Mouse (Mus musculus): ENCODE results near the gene Cacnb4.

Cacnb4 gene

DNA sequence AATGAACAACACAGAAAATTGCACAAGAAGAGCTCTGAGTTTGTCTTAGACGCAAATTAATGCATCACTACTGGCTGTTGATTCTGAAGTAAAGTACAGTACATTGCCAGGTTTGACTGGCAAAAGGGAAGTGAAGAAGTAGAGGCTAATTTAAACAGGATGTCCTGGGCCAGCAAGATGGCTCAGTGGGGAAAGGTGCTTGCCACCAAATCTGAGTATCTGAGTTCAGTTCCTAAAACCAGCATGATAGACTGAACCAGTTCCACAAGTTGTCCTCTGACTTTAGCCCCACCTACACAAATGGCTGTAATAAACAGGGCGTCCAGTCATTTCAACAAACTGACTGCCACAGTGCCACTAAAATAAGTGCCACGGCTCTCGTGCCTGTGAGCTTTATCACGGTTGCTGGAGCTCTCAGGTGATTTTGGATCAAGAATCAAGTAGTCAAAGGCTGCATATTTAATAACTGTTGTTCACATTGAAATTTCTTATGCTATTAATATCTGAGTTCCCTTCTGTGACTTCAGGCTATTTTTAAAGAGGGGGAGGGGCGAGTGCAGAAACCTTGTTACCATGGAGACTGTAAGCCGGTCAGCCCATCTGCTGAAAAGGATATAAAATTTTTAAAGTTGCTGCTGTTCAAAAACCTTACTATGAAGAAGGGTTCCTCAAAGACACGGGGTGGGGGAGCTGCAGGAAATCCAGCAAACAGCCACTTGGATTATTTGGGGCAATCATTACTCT, 29.2 kb downstream of the Cacnb4 start:
- DNase-seq = no peak

- no peak for DNase-seq
Measured at GRCm38 (mm10) chr2:52643657-52644056, 33.0 kb downstream of the Cacnb4 start.

- no peak for DNase-seq
Measured at GRCm38 (mm10) chr2:52639530-52639875, 37.1 kb downstream of the Cacnb4 start.

- DNase-seq = no peak
Measured at GRCm38 (mm10) chr2:52638857-52639529, 37.6 kb downstream of the Cacnb4 start.

- DNase-seq = no peak
Measured at GRCm38 (mm10) chr2:52638226-52638625, 38.4 kb downstream of the Cacnb4 start.

GRCm38 (mm10) chr2:52636051-52636450, 40.6 kb downstream of the Cacnb4 start:
- DNase-seq = no peak

GRCm38 (mm10) chr2:52635358-52635757, 41.3 kb downstream of the Cacnb4 start:
- no peak for DNase-seq

DNA sequence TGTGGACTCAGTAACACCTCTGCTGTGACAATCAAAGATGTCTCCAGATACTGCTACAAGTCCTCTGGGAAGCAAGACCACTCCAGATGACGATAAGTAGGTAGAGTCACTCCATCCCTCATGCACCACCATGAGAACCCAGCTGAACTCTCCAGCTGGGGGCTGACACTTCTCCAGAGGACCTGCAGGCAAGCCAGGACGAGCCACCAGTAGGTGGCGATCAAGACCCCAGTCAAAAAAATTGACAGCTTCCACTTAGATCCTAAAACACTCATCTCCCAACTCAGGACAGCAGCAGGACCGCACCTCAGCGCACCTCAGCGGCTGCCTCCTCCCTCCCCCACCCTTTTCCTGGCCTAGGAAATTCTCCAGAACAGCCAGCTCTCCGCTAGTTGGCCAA, 43.8 kb downstream of the Cacnb4 start:
- DNase-seq = peak; percentile 77

DNA sequence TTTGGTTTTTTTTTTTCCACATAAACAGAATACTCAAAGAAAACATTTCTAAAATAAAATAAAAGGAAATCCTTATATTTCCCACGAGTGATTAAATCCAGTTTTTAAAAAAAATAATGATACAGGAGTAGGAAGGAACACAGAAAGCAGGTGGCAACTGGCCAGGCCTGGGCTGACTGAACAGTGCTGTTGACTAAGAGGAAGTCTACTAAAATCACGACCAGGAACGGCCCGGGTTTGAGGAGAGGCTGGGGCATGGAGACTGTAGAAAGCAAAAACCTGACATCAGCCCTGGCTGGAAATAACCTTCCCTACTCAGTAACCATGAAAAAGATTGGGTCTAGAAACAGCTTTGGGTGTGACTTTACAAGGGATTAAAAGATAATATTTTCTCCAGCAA, 48.4 kb downstream of the Cacnb4 start:
- DNase-seq = no peak

DNA sequence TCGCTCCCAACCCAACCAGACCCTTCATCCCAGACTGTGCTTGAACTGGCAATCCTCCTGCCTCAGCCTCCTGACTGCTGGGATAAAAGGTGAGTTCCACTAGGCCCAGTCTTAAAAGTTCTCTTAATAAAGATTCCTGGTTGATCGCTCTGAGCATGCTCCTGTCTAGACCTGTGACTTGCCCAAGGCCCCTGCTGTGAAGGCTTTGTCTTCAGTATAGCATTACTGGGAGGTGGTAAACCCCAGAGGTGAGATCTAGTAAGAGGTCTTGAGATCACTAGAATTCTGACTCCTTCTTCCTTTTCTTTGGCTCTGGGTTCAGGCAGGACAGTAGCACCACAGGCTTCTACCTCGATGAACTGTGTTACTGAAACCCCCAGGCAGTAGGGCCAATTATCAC, 50.4 kb downstream of the Cacnb4 start:
- DNase-seq = no peak

DNA sequence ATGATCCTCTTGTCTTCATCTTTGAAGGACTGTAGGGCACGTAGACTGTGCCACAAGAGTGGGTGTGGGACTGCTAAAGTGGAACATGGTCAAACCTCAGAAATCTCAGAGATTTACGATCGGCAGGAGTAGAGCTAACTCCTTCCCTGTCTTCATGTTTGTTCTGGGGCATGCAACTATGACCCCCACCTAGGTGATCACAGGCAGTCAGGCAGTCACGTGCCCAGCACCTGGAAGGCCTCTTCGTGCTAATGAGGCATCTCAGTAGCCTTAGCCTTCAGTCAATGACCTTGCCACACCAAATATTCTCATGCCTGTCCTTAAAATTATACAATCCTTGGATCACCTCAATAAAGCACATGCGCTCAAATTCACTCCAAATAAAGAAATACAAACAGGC, 50.9 kb downstream of the Cacnb4 start:
- no peak for DNase-seq

GRCm38 (mm10) chr2:52623921-52624404, 52.7 kb downstream of the Cacnb4 start:
- DNase-seq = no peak

DNA sequence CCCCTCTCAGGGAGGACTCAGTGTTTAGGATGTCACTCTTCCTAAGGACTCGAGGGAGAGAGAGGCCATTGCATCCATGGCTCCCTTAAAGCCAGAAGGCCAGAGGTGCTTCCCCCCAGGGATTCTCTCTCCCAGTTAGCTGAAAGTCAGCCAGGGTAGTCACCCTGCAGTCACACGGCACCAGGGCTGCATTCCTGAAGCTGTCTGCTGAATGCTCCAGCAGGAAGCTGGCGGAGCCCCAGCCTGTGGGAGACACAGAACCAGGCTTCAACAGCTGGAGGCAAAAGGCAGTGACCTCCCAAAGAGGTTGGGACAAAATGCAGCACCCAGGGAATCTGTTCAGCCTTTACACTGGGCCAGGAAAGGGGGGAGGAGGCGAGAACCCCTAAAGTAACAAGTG, 53.2 kb downstream of the Cacnb4 start:
- DNase-seq = no peak

DNA sequence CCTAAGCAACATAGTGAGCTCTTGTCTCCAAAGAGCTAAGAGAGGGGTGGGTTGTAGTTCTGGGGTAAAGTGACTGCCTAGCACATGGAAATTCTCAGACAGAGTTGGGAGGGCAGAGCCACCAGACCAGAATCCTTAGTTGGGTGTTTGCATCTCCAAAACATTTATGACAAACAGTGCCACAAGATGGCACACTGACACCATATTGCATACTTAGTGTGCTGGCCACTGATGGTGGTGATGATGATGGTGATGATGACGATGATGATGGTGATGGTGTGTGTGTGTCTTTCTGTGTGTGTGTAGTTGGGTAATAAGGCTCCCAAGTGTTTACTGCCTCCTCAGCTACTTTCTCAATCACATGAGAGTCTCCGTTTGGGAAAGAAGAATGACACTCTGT, 54.0 kb downstream of the Cacnb4 start:
- no peak for DNase-seq

DNA sequence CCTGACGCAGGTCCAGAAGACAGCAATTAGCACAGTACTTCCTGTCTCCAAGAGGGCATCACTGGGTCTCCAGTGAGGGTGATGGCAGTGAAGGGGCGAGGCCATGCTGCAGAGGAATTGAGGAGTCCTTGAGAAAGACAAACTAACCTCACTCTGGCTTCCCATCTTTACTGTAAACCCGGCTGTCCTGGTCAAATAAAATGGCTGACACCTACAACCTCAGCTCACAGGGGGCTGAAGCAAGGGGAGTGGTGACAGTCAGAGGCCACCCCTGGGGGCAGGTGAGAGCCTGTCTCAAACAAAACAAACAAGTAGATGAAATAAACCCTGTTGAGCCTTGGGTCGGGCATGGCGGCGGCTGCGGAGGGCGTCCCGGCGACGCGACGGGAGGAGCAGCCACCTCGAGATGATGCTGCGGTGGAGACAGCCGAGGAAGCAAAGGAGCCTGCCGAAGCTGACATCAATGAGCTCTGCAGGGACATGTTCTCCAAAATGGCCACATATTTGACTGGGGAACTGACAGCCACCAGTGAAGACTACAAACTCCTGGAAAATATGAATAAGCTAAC, 57.1 kb downstream of the Cacnb4 start:
- no peak for DNase-seq

DNA sequence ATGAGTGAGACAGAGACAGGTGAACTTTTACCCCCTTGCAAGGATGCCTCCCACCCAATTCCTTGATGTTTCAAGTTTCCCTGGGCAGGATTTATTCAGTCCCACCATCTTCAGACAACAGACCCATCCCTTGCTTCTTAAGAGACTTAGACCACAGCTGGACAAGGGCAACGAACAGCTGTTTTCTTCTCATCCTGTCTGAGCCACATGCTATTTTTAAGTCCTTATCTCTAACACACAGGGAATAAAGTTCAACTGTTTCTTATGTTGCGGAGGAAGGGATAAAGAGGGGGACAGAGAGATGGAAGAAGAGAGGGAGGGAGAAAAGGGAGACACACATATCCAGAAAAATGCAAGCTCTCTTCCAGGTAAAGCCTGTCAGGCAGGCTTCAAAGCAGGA, 57.8 kb downstream of the Cacnb4 start:
- no peak for DNase-seq

- peak; percentile 86 for DNase-seq
Measured at GRCm38 (mm10) chr2:52615429-52615828, 61.2 kb downstream of the Cacnb4 start.

- DNase-seq = no peak
Measured at GRCm38 (mm10) chr2:52613888-52614287, 62.7 kb downstream of the Cacnb4 start.

GRCm38 (mm10) chr2:52609486-52609885, 67.1 kb downstream of the Cacnb4 start:
- no peak for DNase-seq

- DNase-seq = no peak
Measured at GRCm38 (mm10) chr2:52607857-52608485, 68.7 kb downstream of the Cacnb4 start.

DNA sequence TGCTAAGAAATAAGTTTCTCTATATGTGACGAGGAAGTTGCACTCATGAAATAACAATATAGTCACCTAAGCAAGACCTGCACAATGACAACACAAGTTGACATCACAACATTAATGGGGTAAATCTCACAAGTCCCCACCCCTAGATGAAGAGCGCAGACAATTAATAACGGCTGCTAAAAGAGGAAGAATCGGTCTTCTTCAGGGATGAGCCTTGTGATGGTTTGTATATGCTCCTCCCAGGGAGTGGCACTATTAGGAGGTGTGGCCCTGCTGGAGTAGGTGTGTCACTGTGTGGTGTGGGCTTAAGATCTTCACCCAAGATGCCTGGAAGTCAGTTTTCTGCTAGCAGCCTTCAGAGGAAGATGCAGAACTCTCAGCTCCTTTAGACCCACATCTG, 70.3 kb downstream of the Cacnb4 start:
- DNase-seq = no peak

DNA sequence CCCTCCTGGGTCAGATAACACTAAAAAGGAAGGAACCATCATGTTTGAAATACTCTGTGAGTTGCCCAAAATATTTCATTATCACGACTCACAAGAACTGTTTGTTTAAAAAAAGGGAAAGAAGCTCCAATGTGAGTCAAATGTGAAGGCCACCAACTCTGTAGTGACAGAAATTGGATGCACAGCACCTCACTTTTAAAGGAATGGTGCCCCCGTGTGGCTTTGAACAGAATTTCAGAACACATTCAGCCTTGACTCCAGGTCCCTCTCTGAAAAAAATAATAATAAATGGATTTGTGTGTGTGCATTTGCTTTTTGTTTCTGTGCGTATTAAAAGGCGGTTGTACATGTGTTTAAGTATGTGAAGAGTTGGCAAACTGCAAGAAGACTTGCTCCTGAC, 71.3 kb downstream of the Cacnb4 start:
- peak; percentile 73 for DNase-seq

- no peak for DNase-seq
Measured at GRCm38 (mm10) chr2:52604651-52605020, 72.0 kb downstream of the Cacnb4 start.

Data from cerebellum, adult 11 months (tissue).